In the genomic region with DNA sequence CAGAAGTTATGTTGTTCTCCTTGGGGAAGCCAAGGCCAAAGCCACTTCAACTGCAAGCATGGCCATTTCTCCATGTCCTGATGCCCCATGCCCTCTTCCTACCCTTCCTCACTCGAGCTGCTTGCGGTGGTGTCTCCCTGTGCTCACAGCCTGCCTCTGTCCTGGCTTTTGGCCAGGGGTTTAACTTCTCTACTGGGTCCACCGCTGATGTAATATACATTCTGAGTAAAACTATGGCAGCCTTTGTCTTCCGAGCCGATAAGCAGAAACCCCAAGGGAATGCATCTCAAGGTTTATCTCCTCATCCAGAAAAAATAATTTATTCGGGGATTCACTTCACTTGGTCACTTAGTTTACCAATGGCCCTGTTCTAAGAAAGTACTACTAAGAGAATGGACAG, we compare ENCODE assay signal across 10 mouse cellular contexts. TPM values are rescaled to one million over a fixed set of nuclear protein-coding genes. Genes with fewer than 3 reads are reported as not detected.
DNase-seq lines count a peak whose midpoint lies in the region; ATAC-seq lines count a peak whose summit lies in the region.
"Had no signal": no experiment of that assay in that cellular context is flagged by ENCODE, and none has a peak within 500 bp of the region (broad histone marks: within the 10 kb centered on the region; RNA-seq: fewer than 3 reads in every experiment).

No protein-coding gene starts in this region.

- H3K27ac ChIP-seq in intestine, embryonic 14.5 days (ENCODE audit: low read depth), result no peak overlapping the region
- H3K27ac ChIP-seq in intestine, embryonic 15.5 days, result no peak overlapping the region
- H3K27ac ChIP-seq in liver, embryonic 15.5 days (replicated peaks), result peak overlapping the region; percentile 82

- no peak for ATAC-seq in intestine, embryonic 14.5 days (replicated peaks; ENCODE audit: low FRiP score, low TSS enrichment, low read depth)
- ATAC-seq in intestine, embryonic 15.5 days, result no peak
- no peak for ATAC-seq in liver, embryonic 15.5 days (ENCODE audit: insufficient read depth)

- H3K9me3 ChIP-seq in intestine, embryonic 14.5 days (ENCODE audit: control insufficient read depth, low read length), result no peaks in the 10 kb centered on the region
- no peaks in the 10 kb centered on the region for H3K9me3 ChIP-seq in intestine, embryonic 15.5 days
- no peaks in the 10 kb centered on the region for H3K9me3 ChIP-seq in erythroblast, embryonic 14.5 days (ENCODE audit: control insufficient read depth, low read length)
- no peaks in the 10 kb centered on the region for H3K9me3 ChIP-seq in liver, embryonic 15.5 days (replicated peaks)

- DNase-seq in intestine, embryonic 14.5 days (ENCODE audit: low spot score), result no peak
- DNase-seq in A20 (ENCODE audit: low read depth, low spot score), result peak; percentile 35
- DNase-seq in urinary bladder, postnatal 36 days (ENCODE audit: low spot score in 2 of 2), result no peak
- DNase-seq in left cerebral cortex, adult 8-10 months (ENCODE audit: low spot score in 2 of 2), result no peak
- DNase-seq in cerebellum, adult 11 months, result no peak

- no peak overlapping the region for H3K9ac ChIP-seq in intestine, embryonic 14.5 days (ENCODE audit: low read length)
- H3K9ac ChIP-seq in intestine, embryonic 15.5 days, result no peak overlapping the region
- no peak overlapping the region for H3K9ac ChIP-seq in liver, embryonic 15.5 days

- no peak overlapping the region for H3K4me3 ChIP-seq in intestine, embryonic 14.5 days (ENCODE audit: low read depth, low read length)
- H3K4me3 ChIP-seq in intestine, embryonic 15.5 days (replicated peaks), result no peak overlapping the region
- H3K4me3 ChIP-seq in erythroblast, embryonic 14.5 days (replicated peaks), result peak overlapping the region; percentile 78
- peak overlapping the region; percentile 72 for H3K4me3 ChIP-seq in liver, embryonic 15.5 days (replicated peaks)

- H3K4me2 ChIP-seq in intestine, embryonic 14.5 days (ENCODE audit: low read length), result peak overlapping the region; percentile 38; the same call in 1 of the 2 replicates
- no peak overlapping the region for H3K4me2 ChIP-seq in intestine, embryonic 15.5 days (replicated peaks)
- H3K4me2 ChIP-seq in liver, embryonic 15.5 days, result peak overlapping the region; percentile 94

- no peaks in the 10 kb centered on the region; the same call in 1 of the 2 replicates for H3K4me1 ChIP-seq in intestine, embryonic 14.5 days (replicated peaks; ENCODE audit: control insufficient read depth, insufficient read depth, low read length)
- H3K4me1 ChIP-seq in intestine, embryonic 15.5 days (replicated peaks), result no peaks in the 10 kb centered on the region
- H3K4me1 ChIP-seq in erythroblast, embryonic 14.5 days (ENCODE audit: control insufficient read depth), result peaks cover 38% of the 10 kb centered on the region
- peaks cover 49% of the 10 kb centered on the region for H3K4me1 ChIP-seq in liver, embryonic 15.5 days (replicated peaks)

- 69% methylated on average over 6 of the region's 6 CpGs for WGBS in intestine, embryonic 14.5 days
- 69% methylated on average over 6 of the region's 6 CpGs for WGBS in intestine, embryonic 15.5 days
- WGBS in liver, embryonic 15.5 days (ENCODE audit: insufficient replicate concordance), result 68% methylated on average over 6 of the region's 6 CpGs

- no peaks in the 10 kb centered on the region for H3K27me3 ChIP-seq in intestine, embryonic 14.5 days (replicated peaks; ENCODE audit: control insufficient read depth, insufficient read depth, low read length)
- H3K27me3 ChIP-seq in intestine, embryonic 15.5 days (replicated peaks), result no peaks in the 10 kb centered on the region
- H3K27me3 ChIP-seq in erythroblast, embryonic 14.5 days (ENCODE audit: control insufficient read depth), result no peaks in the 10 kb centered on the region
- no peaks in the 10 kb centered on the region for H3K27me3 ChIP-seq in liver, embryonic 15.5 days

- H3K36me3 ChIP-seq in intestine, embryonic 14.5 days (ENCODE audit: control insufficient read depth, insufficient read depth, low read length), result peaks cover 6% of the 10 kb centered on the region; the same call in 1 of the 2 replicates
- no peaks in the 10 kb centered on the region for H3K36me3 ChIP-seq in intestine, embryonic 15.5 days
- peaks cover 16% of the 10 kb centered on the region for H3K36me3 ChIP-seq in erythroblast, embryonic 14.5 days (ENCODE audit: control insufficient read depth)
- H3K36me3 ChIP-seq in liver, embryonic 15.5 days (replicated peaks), result peaks cover 9% of the 10 kb centered on the region

RNA-seq across cellular contexts. Expression of gene B2m, which starts 0.8 kb away (rescaled TPM):
- 318 and 332 TPM in 2 replicates for polyA plus RNA-seq in intestine, embryonic 14.5 days (2014; fragmentation: Nextera tagmentation; extraction: Ambion mirVana)
- 367 and 406 TPM in 2 replicates for polyA plus RNA-seq in intestine, embryonic 15.5 days (2015; fragmentation: Nextera tagmentation; extraction: Ambion mirVana)
- 1.1 and 1.6 TPM in 2 replicates for polyA plus RNA-seq in erythroblast, embryonic 14.5 days (2012)
- polyA plus RNA-seq in liver, embryonic 15.5 days (2015; fragmentation: Nextera tagmentation; extraction: Ambion mirVana), result 416 and 443 TPM in 2 replicates
- total RNA-seq in left cerebral cortex, adult 8-10 months (2022), result 100 to 1,000 TPM; 110 to 317 (median 183) TPM

RNA-seq across cellular contexts. Expression of gene Trim69, which starts 13.8 kb away (rescaled TPM):
- polyA plus RNA-seq in intestine, embryonic 14.5 days (2014; fragmentation: Nextera tagmentation; extraction: Ambion mirVana), result not detected in 2 replicates
- polyA plus RNA-seq in intestine, embryonic 15.5 days (2015; fragmentation: Nextera tagmentation; extraction: Ambion mirVana), result 0.09 TPM in 1 of 2 replicates, not detected in the other
- polyA plus RNA-seq in erythroblast, embryonic 14.5 days (2012), result not detected in 2 replicates
- not detected in 2 replicates for polyA plus RNA-seq in liver, embryonic 15.5 days (2015; fragmentation: Nextera tagmentation; extraction: Ambion mirVana)
- total RNA-seq in left cerebral cortex, adult 8-10 months (2022), result not detected
- total RNA-seq: gastrocnemius, postnatal 10 days had no signal
- polyA plus RNA-seq: neural tube, embryonic 14.5 days had no signal

RNA-seq across cellular contexts. Expression of gene Spg11, which starts 28.5 kb away (rescaled TPM):
- polyA plus RNA-seq in intestine, embryonic 14.5 days (2014; fragmentation: Nextera tagmentation; extraction: Ambion mirVana), result 11.3 and 11.9 TPM in 2 replicates
- 8.5 TPM in 2 replicates for polyA plus RNA-seq in intestine, embryonic 15.5 days (2015; fragmentation: Nextera tagmentation; extraction: Ambion mirVana)
- polyA plus RNA-seq in erythroblast, embryonic 14.5 days (2012), result 0.03 and 0.06 TPM in 2 replicates
- 2.7 and 3.6 TPM in 2 replicates for polyA plus RNA-seq in liver, embryonic 15.5 days (2015; fragmentation: Nextera tagmentation; extraction: Ambion mirVana)
- 10 to 100 TPM; 16.3 to 16.7 (median 16.5) TPM for total RNA-seq in left cerebral cortex, adult 8-10 months (2022)

RNA-seq across cellular contexts. Expression of gene Patl2, which starts 39.3 kb away (rescaled TPM):
- 0.13 TPM in 1 of 2 replicates, not detected in the other for polyA plus RNA-seq in intestine, embryonic 14.5 days (2014; fragmentation: Nextera tagmentation; extraction: Ambion mirVana)
- not detected in 2 replicates for polyA plus RNA-seq in intestine, embryonic 15.5 days (2015; fragmentation: Nextera tagmentation; extraction: Ambion mirVana)
- polyA plus RNA-seq in erythroblast, embryonic 14.5 days (2012), result not detected in 2 replicates
- polyA plus RNA-seq in liver, embryonic 15.5 days (2015; fragmentation: Nextera tagmentation; extraction: Ambion mirVana), result 0.06 TPM in 1 of 2 replicates, not detected in the other
- total RNA-seq in left cerebral cortex, adult 8-10 months (2022), result under 1 TPM in 1 of 4 experiments, not detected in 3; 0.16 TPM
- total RNA-seq: gastrocnemius, postnatal 10 days had no signal

RNA-seq across cellular contexts. Expression of gene Terb2, which starts 39.4 kb away (rescaled TPM):
- polyA plus RNA-seq in intestine, embryonic 14.5 days (2014; fragmentation: Nextera tagmentation; extraction: Ambion mirVana), result not detected in 2 replicates
- not detected in 2 replicates for polyA plus RNA-seq in intestine, embryonic 15.5 days (2015; fragmentation: Nextera tagmentation; extraction: Ambion mirVana)
- not detected in 2 replicates for polyA plus RNA-seq in erythroblast, embryonic 14.5 days (2012)
- polyA plus RNA-seq in liver, embryonic 15.5 days (2015; fragmentation: Nextera tagmentation; extraction: Ambion mirVana), result not detected in 2 replicates
- total RNA-seq in left cerebral cortex, adult 8-10 months (2022), result not detected
- total RNA-seq: gastrocnemius, postnatal 10 days had no signal
- polyA plus RNA-seq: neural tube, embryonic 14.5 days had no signal

Comparison
In these comparisons a context has a peak if more than half of its experiments do, and no peak if none do; other contexts are left out.
1. H3K4me3 ChIP-seq: peak in erythroblast, embryonic 14.5 days (single experiment) and liver, embryonic 15.5 days (single experiment); none in intestine, embryonic 14.5 days (single experiment) and intestine, embryonic 15.5 days (single experiment).
2. RNA of gene B2m, which starts 0.8 kb away (polyA plus RNA-seq): 416 to 443 TPM in liver, embryonic 15.5 days, 367 to 406 TPM in intestine, embryonic 15.5 days and 318 to 332 TPM in intestine, embryonic 14.5 days; 1.1 to 1.6 TPM in erythroblast, embryonic 14.5 days; every median in the first group is over 100 times any median in the second.